Mouse (Mus musculus) spleen, postnatal 0 days (tissue): ENCODE results near the gene Bglap2. TPM values are rescaled to one million over a fixed set of nuclear protein-coding genes. Genes with fewer than 3 reads are reported as not detected.

Experiments
- polyA plus RNA-seq: library from polyadenylated mRNA; unstranded; fragments of >200 nt; fragmentation: Nextera tagmentation; extraction: Ambion mirVana; gene quantifications from 2 replicates; pipeline ENCODE4 v1.2.1, GENCODE M21; 2015

Gene Bglap2
- not detected in 2 replicates for polyA plus RNA-seq

GRCm38 (mm10) chr3:88378599-88378998 is at the start of gene Bglap2:
Gene Bglap2, minus strand, starts transcription at chr3:88378699.

GRCm38 (mm10) chr3:88424605-88425329 is 46.3 kb upstream of the Bglap2 start, which contains the start of gene Slc25a44:
Gene Slc25a44, minus strand, starts transcription at chr3:88425139.

DNA sequence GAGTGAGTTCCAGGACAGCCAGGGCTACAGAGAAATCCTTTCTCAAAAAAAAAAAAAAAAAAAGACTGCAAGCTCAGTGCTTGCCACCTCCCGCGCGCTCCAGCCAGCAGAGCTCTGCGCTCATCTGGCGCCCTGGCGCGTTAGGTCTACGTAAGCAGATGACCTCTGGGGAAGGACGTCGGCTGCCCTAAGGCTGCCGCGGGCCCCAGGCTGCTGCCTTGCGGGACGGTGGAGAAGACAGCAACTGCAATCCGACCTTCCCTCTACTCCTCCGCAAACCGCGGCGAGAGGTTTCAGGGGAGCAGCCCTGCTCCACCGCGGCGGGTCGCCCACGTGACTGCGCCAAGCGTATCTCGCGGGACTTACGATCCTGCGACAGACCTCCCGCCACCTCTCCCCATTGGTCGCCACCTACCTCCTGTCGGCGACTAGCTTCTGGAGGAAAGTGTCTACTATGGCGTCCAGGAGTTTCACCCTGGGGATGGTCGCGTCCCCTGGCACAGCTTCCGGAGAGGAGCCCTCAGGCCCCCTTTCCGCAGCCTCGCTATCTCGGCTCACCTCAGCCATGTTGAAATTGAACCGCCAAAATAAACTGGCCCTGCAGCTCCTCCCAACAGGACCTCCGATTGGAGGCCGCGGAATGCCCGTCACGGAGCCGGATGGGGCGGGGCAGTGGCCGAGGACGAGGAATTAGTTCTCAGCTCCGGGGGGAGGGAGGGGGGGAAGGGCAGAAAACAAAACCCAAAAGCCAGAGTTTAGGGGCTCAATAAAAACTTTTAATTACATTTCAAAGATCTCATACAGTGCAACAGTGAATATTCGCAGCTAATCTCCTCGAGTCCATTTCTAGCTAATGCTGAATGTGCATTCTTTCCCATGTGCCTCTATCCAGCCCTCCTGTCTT is 31.5 kb upstream of the Bglap2 start, which contains the start of gene Pmf1:
Pmf1 (minus strand) TSS at position 591 of the 904 bp plus-strand sequence.

GRCm38 (mm10) chr3:88384364-88384763 is 5.9 kb upstream of the Bglap2 start, which contains the start of gene Bglap:
Gene Bglap, minus strand, starts transcription at chr3:88384464.

GRCm38 (mm10) chr3:88372643-88373042 is 5.9 kb downstream of the Bglap2 start, which contains the start of gene Bglap3:
Gene Bglap3, minus strand, starts transcription at chr3:88372743.

GRCm38 (mm10) chr3:88364337-88364736 is 14.2 kb downstream of the Bglap2 start, which contains the start of gene Paqr6:
Gene Paqr6, plus strand, starts transcription at chr3:88364584.

DNA sequence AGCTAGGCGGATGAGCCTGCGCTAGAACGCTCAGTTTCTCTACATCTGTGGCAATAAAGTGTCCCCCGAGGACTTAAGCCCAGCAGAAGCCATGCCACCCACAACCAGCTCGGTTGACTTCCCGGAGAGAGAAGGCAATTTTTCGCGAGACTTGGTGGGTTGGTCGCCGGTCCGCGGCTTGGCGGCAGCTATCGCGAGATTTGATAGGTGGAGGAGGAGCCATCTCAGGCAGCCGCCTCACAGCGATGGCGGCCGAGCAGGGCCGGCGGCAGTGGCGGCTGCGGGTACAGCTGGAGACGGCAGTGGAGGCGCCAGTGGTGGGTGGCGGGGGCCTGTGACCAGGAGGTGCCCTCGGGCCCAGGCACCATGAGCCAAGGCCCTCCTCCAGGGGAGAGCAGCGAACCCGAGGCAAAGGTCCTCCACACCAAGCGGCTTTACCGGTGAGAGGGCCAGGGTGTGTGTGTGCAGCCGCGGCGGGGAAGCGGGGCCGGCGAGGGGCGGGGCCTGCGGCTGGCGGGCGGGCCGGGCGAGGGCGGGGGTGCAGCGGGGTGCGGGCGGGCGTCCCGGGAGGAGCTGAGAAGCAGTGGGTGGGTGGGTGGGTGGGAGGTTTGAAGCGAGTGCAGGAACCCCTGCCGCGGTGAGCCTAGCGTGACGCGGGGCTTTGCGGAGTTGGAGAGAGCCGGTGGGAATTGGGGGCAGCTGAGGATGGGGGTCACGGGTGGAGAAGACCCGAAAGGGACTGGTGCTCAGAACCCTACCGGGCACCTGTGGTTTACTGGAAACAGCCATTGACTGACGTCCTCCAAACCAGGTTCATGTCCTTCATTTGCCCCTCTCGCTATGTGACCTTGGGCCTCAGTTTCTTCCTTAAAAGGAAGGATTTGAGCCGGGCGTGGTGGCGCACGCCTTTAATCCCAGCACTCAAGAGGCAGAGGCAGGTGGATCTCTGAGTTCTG is 42.2 kb downstream of the Bglap2 start, which contains the start of the genes Tmem79 and Smg5:
Tmem79 (minus strand) TSS at position 91 of the 956 bp plus-strand sequence.
Smg5 (plus strand) TSS at position 203 of the 956 bp plus-strand sequence.

Other genes with a start within 250 kb of the Bglap2 start
- 11.0 and 13.3 TPM in 2 replicates for gene Mef2d, start 236.3 kb downstream of the Bglap2 start, polyA plus RNA-seq
- 0.12 TPM in 1 of 2 replicates, not detected in the other for gene Rhbg, start 124.0 kb downstream of the Bglap2 start, polyA plus RNA-seq
- gene Gm38392, start 91.5 kb downstream of the Bglap2 start, polyA plus RNA-seq: 0.11 TPM in 1 of 2 replicates, not detected in the other
- 6.8 and 8.8 TPM in 2 replicates for gene Tsacc, start 81.7 kb downstream of the Bglap2 start, polyA plus RNA-seq
- 250 and 259 TPM in 2 replicates for gene Cct3, start 81.6 kb downstream of the Bglap2 start, polyA plus RNA-seq
- gene Glmp, start 53.7 kb downstream of the Bglap2 start, polyA plus RNA-seq: 110 and 123 TPM in 2 replicates
- 1.7 and 2.1 TPM in 2 replicates for gene Tmem79, start 42.6 kb downstream of the Bglap2 start, polyA plus RNA-seq
- 23.4 and 27.3 TPM in 2 replicates for gene Smg5, start 42.4 kb downstream of the Bglap2 start, polyA plus RNA-seq
- gene Paqr6, start 14.1 kb downstream of the Bglap2 start, polyA plus RNA-seq: 9.5 and 10.4 TPM in 2 replicates
- gene Bglap3, start 6.0 kb downstream of the Bglap2 start, polyA plus RNA-seq: not detected in 2 replicates
- 0.50 and 0.57 TPM in 2 replicates for gene Bglap, start 5.8 kb upstream of the Bglap2 start, polyA plus RNA-seq
- gene Pmf1, start 31.6 kb upstream of the Bglap2 start, polyA plus RNA-seq: 130 and 143 TPM in 2 replicates
- gene Slc25a44, start 46.4 kb upstream of the Bglap2 start, polyA plus RNA-seq: 11.0 and 12.1 TPM in 2 replicates
- 15.6 and 16.4 TPM in 2 replicates for gene Sema4a, start 82.5 kb upstream of the Bglap2 start, polyA plus RNA-seq
- gene Lmna, start 131.3 kb upstream of the Bglap2 start, polyA plus RNA-seq: 161 and 176 TPM in 2 replicates
- gene Mex3a, start 153.7 kb upstream of the Bglap2 start, polyA plus RNA-seq: 2.4 and 3.2 TPM in 2 replicates
- gene Rab25, start 169.6 kb upstream of the Bglap2 start, polyA plus RNA-seq: 0.28 and 0.63 TPM in 2 replicates
- 105 and 113 TPM in 2 replicates for gene Lamtor2, start 174.4 kb upstream of the Bglap2 start, polyA plus RNA-seq
- 15.9 and 16.0 TPM in 2 replicates for gene Ubqln4, start 175.1 kb upstream of the Bglap2 start, polyA plus RNA-seq
- gene Ssr2, start 197.2 kb upstream of the Bglap2 start, polyA plus RNA-seq: 148 and 161 TPM in 2 replicates
- gene Arhgef2, start 227.3 kb upstream of the Bglap2 start, polyA plus RNA-seq: 34.8 and 51.4 TPM in 2 replicates